Mouse (Mus musculus): ENCODE measurements around the gene Hint1. TPM values are rescaled to one million over a fixed set of nuclear protein-coding genes. Genes with fewer than 3 reads are reported as not detected.
A peak's percentile ranks its signal among the peaks of the same experiment; 100 is the strongest.

Gene Hint1
- polyA plus RNA-seq (2015; fragmentation: Nextera tagmentation; extraction: Ambion mirVana): 829 and 971 TPM in 2 replicates

GRCm38 (mm10) chr11:54866119-54867048 lies at the start of gene Hint1:
Gene Hint1, plus strand, starts transcription at chr11:54866383.
- peak within 1 kb of the TSS; percentile 89 for H3K27ac ChIP-seq
- peak within 1 kb of the TSS; percentile 98 for H3K9ac ChIP-seq
- H3K4me2 ChIP-seq: peak within 1 kb of the TSS; percentile 73
- ATAC-seq: peak; percentile 89
- no peaks in the 10 kb centered on the region for H3K27me3 ChIP-seq
- peaks cover 29% of the 10 kb centered on the region for H3K4me1 ChIP-seq
- H3K36me3 ChIP-seq (ENCODE audit: poor library complexity, severe bottlenecking): peaks cover 23% of the 10 kb centered on the region
- H3K9me3 ChIP-seq (replicated peaks): no peaks in the 10 kb centered on the region
- H3K4me3 ChIP-seq: peak within 1 kb of the TSS; percentile 86
- under 1% methylated on average over 98 of the region's 107 CpGs for WGBS

GRCm38 (mm10) chr11:54817449-54817848 lies 48.7 kb upstream of the Hint1 start:
- Histone ChIP-seq H3K4me3 (no peak overlapping the region), H3K9me3 (replicated peaks) (no peaks in the 10 kb centered on the region), H3K4me1 (peaks cover 32% of the 10 kb centered on the region), H3K27me3 (no peaks in the 10 kb centered on the region), H3K9ac (no peak overlapping the region), H3K4me2 (no peak overlapping the region), H3K36me3 (ENCODE audit: poor library complexity, severe bottlenecking) (no peaks in the 10 kb centered on the region), H3K27ac (no peak overlapping the region)
- WGBS: 52% methylated on average over 4 of the region's 4 CpGs
- ATAC-seq: no peak

GRCm38 (mm10) chr11:54819489-54819888 lies 46.7 kb upstream of the Hint1 start:
- peaks cover 19% of the 10 kb centered on the region for H3K4me1 ChIP-seq
- no peaks in the 10 kb centered on the region for H3K36me3 ChIP-seq (ENCODE audit: poor library complexity, severe bottlenecking)
- H3K9ac ChIP-seq: no peak overlapping the region
- H3K4me3 ChIP-seq: no peak overlapping the region
- H3K27me3 ChIP-seq: no peaks in the 10 kb centered on the region
- no peak for ATAC-seq
- no peaks in the 10 kb centered on the region for H3K9me3 ChIP-seq (replicated peaks)
- H3K4me2 ChIP-seq: no peak overlapping the region
- 63% methylated on average over 7 of the region's 7 CpGs for WGBS
- H3K27ac ChIP-seq: no peak overlapping the region

- H3K36me3 ChIP-seq (ENCODE audit: poor library complexity, severe bottlenecking): no peaks in the 10 kb centered on the region
- WGBS: 84% methylated on average over 4 of the region's 4 CpGs
- no peak overlapping the region for H3K27ac ChIP-seq
- H3K27me3 ChIP-seq: no peaks in the 10 kb centered on the region
- H3K4me1 ChIP-seq: peaks cover 9% of the 10 kb centered on the region
- ATAC-seq: no peak
- no peak overlapping the region for H3K9ac ChIP-seq
- no peaks in the 10 kb centered on the region for H3K9me3 ChIP-seq (replicated peaks)
- H3K4me2 ChIP-seq: no peak overlapping the region
- no peak overlapping the region for H3K4me3 ChIP-seq
Observed at GRCm38 (mm10) chr11:54823467-54823866, 42.7 kb upstream of the Hint1 start.

- no peak overlapping the region for H3K4me2 ChIP-seq
- H3K4me1 ChIP-seq: peaks cover under 1% of the 10 kb centered on the region; the same call in 1 of the 2 replicates
- H3K4me3 ChIP-seq: no peak overlapping the region
- H3K27ac ChIP-seq: no peak overlapping the region
- H3K9ac ChIP-seq: no peak overlapping the region
- H3K36me3 ChIP-seq (ENCODE audit: poor library complexity, severe bottlenecking): no peaks in the 10 kb centered on the region
- H3K9me3 ChIP-seq (replicated peaks): no peaks in the 10 kb centered on the region
- ATAC-seq: no peak
- H3K27me3 ChIP-seq: no peaks in the 10 kb centered on the region
- 82% methylated on average over 4 of the region's 4 CpGs for WGBS
Observed at GRCm38 (mm10) chr11:54825774-54826173, 40.4 kb upstream of the Hint1 start.

- no peak overlapping the region for H3K9ac ChIP-seq
- H3K4me3 ChIP-seq: no peak overlapping the region
- no peak overlapping the region for H3K27ac ChIP-seq
- 83% methylated on average over 8 of the region's 8 CpGs for WGBS
- no peaks in the 10 kb centered on the region for H3K27me3 ChIP-seq
- ATAC-seq: no peak
- no peaks in the 10 kb centered on the region for H3K4me1 ChIP-seq
- H3K9me3 ChIP-seq (replicated peaks): no peaks in the 10 kb centered on the region
- no peak overlapping the region for H3K4me2 ChIP-seq
- no peaks in the 10 kb centered on the region for H3K36me3 ChIP-seq (ENCODE audit: poor library complexity, severe bottlenecking)
Observed at GRCm38 (mm10) chr11:54826819-54827218, 39.4 kb upstream of the Hint1 start.

GRCm38 (mm10) chr11:54833833-54834232 lies 32.4 kb upstream of the Hint1 start:
- no peak overlapping the region for H3K9ac ChIP-seq
- H3K9me3 ChIP-seq (replicated peaks): no peaks in the 10 kb centered on the region
- ATAC-seq: no peak
- WGBS: 89% methylated on average over 4 of the region's 4 CpGs
- no peak overlapping the region for H3K4me3 ChIP-seq
- H3K36me3 ChIP-seq (ENCODE audit: poor library complexity, severe bottlenecking): no peaks in the 10 kb centered on the region
- H3K4me2 ChIP-seq: no peak overlapping the region
- no peaks in the 10 kb centered on the region for H3K4me1 ChIP-seq
- H3K27ac ChIP-seq: no peak overlapping the region
- H3K27me3 ChIP-seq: no peaks in the 10 kb centered on the region

GRCm38 (mm10) chr11:54834596-54834995 lies 31.6 kb upstream of the Hint1 start:
- no peak overlapping the region for H3K9ac ChIP-seq
- H3K4me2 ChIP-seq: no peak overlapping the region
- H3K27me3 ChIP-seq: no peaks in the 10 kb centered on the region
- no peak overlapping the region for H3K4me3 ChIP-seq
- no peak for ATAC-seq
- H3K4me1 ChIP-seq: no peaks in the 10 kb centered on the region
- H3K27ac ChIP-seq: no peak overlapping the region
- WGBS: 63% methylated on average over 2 of the region's 2 CpGs
- no peaks in the 10 kb centered on the region for H3K9me3 ChIP-seq (replicated peaks)
- no peaks in the 10 kb centered on the region; the same call in 1 of the 2 replicates for H3K36me3 ChIP-seq (ENCODE audit: poor library complexity, severe bottlenecking)

- Histone ChIP-seq H3K27ac (peak overlapping the region; percentile 32; the same call in 1 of the 2 replicates), H3K9ac (no peak overlapping the region), H3K27me3 (no peaks in the 10 kb centered on the region), H3K4me2 (no peak overlapping the region), H3K36me3 (ENCODE audit: poor library complexity, severe bottlenecking) (no peaks in the 10 kb centered on the region; the same call in 1 of the 2 replicates), H3K9me3 (replicated peaks) (no peaks in the 10 kb centered on the region), H3K4me1 (no peaks in the 10 kb centered on the region), H3K4me3 (no peak overlapping the region)
- 79% methylated on average over 9 of the region's 9 CpGs for WGBS
- ATAC-seq: no peak
Observed at GRCm38 (mm10) chr11:54836106-54836505, 30.1 kb upstream of the Hint1 start.

GRCm38 (mm10) chr11:54839696-54840095 lies 26.5 kb upstream of the Hint1 start:
- H3K4me1 ChIP-seq: no peaks in the 10 kb centered on the region
- ATAC-seq: no peak
- no peaks in the 10 kb centered on the region for H3K27me3 ChIP-seq
- 94% methylated on average over 4 of the region's 4 CpGs for WGBS
- no peak overlapping the region for H3K9ac ChIP-seq
- H3K9me3 ChIP-seq (replicated peaks): no peaks in the 10 kb centered on the region
- no peaks in the 10 kb centered on the region; the same call in 1 of the 2 replicates for H3K36me3 ChIP-seq (ENCODE audit: poor library complexity, severe bottlenecking)
- no peak overlapping the region for H3K27ac ChIP-seq
- H3K4me3 ChIP-seq: no peak overlapping the region
- H3K4me2 ChIP-seq: no peak overlapping the region

GRCm38 (mm10) chr11:54840891-54841290 lies 25.3 kb upstream of the Hint1 start:
- Histone ChIP-seq H3K36me3 (ENCODE audit: poor library complexity, severe bottlenecking) (no peaks in the 10 kb centered on the region; the same call in 1 of the 2 replicates), H3K27me3 (no peaks in the 10 kb centered on the region), H3K4me2 (no peak overlapping the region), H3K9ac (no peak overlapping the region), H3K27ac (no peak overlapping the region), H3K4me3 (no peak overlapping the region), H3K4me1 (peaks cover 7% of the 10 kb centered on the region), H3K9me3 (replicated peaks) (no peaks in the 10 kb centered on the region)
- ATAC-seq: no peak
- WGBS: 92% methylated on average over 11 of the region's 11 CpGs

- ATAC-seq: no peak
- no peaks in the 10 kb centered on the region for H3K27me3 ChIP-seq
- no peak overlapping the region for H3K27ac ChIP-seq
- WGBS: 81% methylated on average over 9 of the region's 9 CpGs
- H3K9ac ChIP-seq: no peak overlapping the region
- H3K9me3 ChIP-seq (replicated peaks): no peaks in the 10 kb centered on the region
- no peak overlapping the region for H3K4me2 ChIP-seq
- no peaks in the 10 kb centered on the region; the same call in 1 of the 2 replicates for H3K36me3 ChIP-seq (ENCODE audit: poor library complexity, severe bottlenecking)
- no peak overlapping the region for H3K4me3 ChIP-seq
- peaks cover 12% of the 10 kb centered on the region for H3K4me1 ChIP-seq
Observed at GRCm38 (mm10) chr11:54844424-54844823, 21.8 kb upstream of the Hint1 start.
